Mouse (Mus musculus): Measurements from ENCODE around the gene Exosc5.

Exosc5 gene

GRCm38 (mm10) chr7:25677013-25677412 is 18.0 kb downstream of the Exosc5 start:
- DNase-seq (ENCODE audit: extremely low spot score), result no peak

DNA sequence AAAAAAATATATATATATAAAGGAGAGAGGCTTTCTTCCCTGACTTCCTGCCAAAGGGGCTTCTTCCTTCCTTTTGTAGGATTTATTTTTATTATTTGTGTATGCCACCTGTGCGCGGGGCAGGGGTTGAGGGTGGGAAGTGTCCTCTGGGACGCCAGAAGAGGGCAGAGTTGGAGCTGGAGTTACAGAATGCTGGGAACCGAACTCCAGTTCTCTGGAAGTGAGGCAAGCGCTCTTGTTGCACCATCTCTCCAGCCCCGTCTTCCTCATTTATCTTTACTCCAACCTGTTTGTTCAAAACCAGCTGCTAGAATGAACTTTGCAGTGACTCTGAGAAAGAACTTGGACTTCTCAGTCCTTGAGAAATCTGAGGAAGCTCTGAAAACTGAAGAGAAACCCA is 21.0 kb downstream of the Exosc5 start:
- DNase-seq (ENCODE audit: extremely low spot score), result no peak

- DNase-seq (ENCODE audit: extremely low spot score), result peak; percentile 97
Observed at GRCm38 (mm10) chr7:25680514-25681258, 21.7 kb downstream of the Exosc5 start, which contains the start of gene B9d2. TSS of gene B9d2 (plus strand) at chr7:25680780.

GRCm38 (mm10) chr7:25681341-25682231 is 22.6 kb downstream of the Exosc5 start:
- DNase-seq (ENCODE audit: extremely low spot score), result no peak

DNA sequence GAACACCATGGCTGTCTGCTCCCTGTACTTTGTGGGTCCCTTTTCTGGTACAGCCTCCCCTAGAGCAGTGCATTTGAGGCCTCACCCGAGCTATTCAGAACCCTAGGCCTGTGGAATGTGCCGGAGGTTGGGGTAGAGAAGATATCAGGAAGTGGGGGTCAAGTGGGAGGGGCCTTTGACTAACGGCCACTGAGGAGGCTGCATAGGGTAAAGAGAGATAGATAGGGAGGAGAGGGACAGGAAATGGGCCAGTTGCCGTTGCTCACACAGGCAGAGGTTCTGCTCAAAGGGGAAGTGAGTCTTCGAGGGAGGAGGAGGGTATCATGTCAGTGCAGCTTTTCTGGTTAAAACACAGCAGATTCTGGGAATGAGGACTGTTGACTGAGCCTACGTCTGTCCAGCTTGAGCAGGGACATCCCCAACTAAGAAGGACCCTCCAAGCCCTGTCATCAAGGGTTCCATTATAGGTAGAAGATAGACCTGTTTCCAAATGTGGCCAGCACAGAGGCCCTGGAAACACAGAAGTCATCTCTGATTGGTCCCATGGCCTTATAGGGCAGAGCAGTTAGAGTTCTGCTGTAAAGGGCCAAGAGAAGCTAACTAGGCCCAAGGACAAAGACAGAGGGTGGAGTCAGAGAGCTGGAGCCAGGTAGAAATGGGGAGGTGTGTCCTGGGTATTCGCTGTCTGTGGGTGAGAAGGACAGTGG is 24.7 kb downstream of the Exosc5 start:
- no peak for DNase-seq (ENCODE audit: extremely low spot score)

DNA sequence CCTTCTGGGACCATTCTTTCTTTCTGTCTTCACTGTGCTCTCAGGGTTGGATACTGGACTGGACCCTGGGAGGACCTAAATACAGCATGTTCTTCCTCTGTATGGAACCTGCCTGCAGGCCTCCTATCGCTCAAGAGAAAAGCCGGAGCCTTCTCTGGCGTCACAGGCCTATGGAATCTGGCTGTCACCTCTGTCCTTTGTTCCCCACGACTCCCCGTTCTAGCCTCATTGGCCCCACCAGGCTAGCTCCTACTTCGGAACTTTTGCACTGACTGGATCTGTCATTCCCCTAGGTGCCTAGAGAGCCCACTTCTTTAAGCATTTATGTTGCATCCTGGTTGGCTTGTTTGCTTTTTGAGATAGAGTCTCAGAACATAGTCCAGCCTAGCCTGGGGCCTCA is 25.7 kb downstream of the Exosc5 start:
- no peak for DNase-seq (ENCODE audit: extremely low spot score)

- no peak for DNase-seq (ENCODE audit: extremely low spot score)
Observed at GRCm38 (mm10) chr7:25685926-25686470, 27.0 kb downstream of the Exosc5 start.

DNA sequence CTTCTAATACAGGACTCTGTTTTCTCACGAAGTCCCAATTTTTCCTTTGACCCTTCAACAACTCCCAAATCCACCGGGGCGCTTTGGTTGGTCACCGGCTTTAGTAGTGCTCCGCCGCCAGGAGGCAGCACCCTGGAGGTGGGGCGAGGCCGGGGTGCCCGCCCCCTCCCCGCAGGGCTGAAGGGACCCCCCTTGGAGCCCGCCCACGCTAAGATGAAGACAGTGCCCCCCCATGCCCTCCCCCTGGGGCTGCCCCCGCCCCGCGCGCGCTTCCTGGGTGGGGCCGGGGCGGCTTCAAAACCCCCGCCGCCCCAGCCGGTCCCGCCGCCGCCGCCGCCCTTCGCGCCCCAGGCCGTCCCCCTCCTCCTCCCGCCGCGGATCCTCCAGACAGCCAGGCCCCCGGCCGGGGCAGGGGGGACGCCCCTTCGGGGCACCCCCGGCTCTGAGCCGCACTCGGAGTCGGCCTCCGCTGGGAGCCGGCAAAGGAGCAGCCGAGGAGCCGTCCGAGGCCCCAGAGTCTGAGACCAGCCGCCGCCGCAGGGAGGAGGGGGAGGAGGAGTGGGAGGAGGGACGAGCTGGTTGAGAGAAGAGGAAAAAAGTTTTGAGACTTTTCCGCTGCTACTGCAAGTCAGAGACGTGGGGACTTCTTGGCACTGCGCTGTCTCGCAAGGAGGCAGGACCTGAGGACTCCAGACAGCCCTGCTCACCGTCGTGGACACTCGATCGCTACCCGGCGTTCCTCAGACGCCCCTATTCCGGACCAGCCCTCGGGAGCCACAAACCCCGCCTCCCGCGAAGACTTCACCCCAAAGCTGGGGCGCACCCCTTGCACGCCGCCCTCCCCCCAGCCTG is 27.9 kb downstream of the Exosc5 start, which contains the start of gene Tgfb1:
Gene Tgfb1, plus strand, starts transcription at position 323 of the 852 bp plus-strand sequence.
- DNase-seq (ENCODE audit: extremely low spot score), result peak; percentile 80

DNA sequence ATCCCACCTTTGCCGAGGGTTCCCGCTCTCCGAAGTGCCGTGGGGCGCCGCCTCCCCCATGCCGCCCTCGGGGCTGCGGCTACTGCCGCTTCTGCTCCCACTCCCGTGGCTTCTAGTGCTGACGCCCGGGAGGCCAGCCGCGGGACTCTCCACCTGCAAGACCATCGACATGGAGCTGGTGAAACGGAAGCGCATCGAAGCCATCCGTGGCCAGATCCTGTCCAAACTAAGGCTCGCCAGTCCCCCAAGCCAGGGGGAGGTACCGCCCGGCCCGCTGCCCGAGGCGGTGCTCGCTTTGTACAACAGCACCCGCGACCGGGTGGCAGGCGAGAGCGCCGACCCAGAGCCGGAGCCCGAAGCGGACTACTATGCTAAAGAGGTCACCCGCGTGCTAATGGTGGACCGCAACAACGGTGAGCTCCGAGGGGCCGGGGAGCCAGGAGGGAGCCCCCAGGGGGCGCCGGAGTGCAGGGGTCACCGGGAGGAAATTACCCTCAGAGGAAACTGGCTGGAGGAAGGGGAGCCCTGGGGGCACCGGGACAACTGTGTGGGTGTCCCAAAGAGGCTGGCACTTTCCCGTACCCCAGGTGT is 28.9 kb downstream of the Exosc5 start:
- peak; percentile 40 for DNase-seq (ENCODE audit: extremely low spot score)

- peak; percentile 60 for DNase-seq (ENCODE audit: extremely low spot score)
Observed at GRCm38 (mm10) chr7:25688810-25689586, 30.0 kb downstream of the Exosc5 start.

GRCm38 (mm10) chr7:25689603-25690021 is 30.6 kb downstream of the Exosc5 start:
- DNase-seq (ENCODE audit: extremely low spot score), result no peak

DNA sequence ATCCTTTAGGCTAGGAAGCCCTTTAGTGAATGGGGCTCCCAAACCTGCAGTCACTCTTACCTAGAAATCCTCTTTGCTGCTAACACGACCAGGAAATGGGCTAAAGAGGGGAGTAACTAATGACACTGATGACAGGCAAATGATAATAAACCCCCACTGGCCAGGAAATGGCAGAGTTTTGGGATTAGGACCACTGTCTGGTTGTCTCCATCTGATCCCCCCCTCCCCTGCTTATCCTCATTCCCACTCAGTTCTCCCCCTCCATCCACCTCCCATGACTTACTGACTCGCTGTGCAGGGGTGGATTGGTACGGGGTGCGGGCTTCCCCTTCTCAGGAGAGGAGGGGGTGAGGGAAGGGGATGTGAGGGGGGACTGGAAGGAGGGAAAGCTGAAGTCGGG is 31.1 kb downstream of the Exosc5 start:
- no peak for DNase-seq (ENCODE audit: extremely low spot score)

GRCm38 (mm10) chr7:25694104-25694503 is 35.1 kb downstream of the Exosc5 start:
- DNase-seq (ENCODE audit: extremely low spot score), result no peak

GRCm38 (mm10) chr7:25699851-25700250 is 40.9 kb downstream of the Exosc5 start:
- no peak for DNase-seq (ENCODE audit: extremely low spot score)

DNA sequence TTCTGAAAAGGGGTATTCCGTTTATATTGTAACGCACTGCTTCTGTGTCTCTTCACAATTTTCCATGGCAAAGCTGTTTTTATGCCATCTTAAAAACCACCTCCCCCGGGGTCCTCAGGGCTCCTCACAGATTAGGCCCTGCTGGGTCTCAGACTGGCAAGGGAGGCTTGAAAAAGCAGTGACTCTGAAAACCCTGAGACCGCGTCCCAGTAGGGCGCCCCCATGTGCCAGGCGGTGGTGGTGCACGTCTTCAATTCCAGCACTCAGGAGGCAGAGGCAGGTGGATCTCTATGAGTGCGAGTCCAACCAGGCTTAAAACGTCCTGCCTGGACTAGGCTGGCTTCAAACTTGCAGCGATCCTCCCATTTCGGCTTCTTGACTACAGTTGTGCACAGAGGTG is 41.8 kb downstream of the Exosc5 start:
- no peak for DNase-seq (ENCODE audit: extremely low spot score)

DNA sequence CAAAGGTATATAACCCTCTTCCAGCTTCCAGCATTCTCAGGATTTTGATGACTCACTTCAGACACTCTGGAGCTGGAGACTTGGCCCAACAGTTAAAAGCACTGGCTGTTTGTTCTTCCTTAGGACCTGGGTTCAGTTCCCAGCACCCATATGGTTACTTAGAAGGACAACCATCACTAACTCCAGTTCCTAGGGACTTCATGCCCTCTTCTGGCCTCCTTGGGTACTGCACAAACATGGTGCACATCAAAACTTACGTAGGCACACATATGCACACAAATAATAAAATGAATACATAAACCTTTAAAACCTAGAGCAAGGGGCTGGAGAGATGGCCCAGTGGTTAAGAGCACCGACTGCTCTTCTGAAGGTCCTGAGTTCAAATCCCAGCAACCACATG is 43.4 kb downstream of the Exosc5 start:
- DNase-seq (ENCODE audit: extremely low spot score), result no peak

DNA sequence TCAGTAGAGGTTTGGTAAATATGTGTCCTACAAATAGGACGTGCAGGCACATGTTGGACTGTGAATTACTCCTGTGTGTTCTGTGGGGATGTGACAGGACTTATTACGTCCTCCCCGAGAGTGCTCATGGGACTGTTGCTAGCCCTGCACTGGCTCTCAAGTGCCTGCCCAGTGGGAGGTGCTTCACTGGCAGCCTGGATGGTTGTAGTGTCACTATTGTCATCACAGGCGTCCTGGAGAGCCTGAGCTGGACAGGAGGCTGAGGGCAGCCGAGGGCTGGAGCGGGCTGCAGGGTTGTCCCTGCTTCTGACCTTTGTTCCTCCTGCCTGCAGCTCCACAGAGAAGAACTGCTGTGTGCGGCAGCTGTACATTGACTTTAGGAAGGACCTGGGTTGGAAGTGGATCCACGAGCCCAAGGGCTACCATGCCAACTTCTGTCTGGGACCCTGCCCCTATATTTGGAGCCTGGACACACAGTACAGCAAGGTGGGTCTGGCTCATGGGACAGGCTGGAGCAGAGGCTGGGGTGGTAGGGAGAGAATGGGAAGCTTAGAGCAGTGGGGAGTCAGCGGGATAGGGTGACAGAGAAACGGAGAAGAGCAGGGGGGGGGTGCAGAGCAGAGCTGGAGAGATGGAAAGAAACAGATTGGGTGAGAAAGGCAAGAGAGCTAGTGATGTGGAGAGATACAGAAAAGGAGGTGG is 45.0 kb downstream of the Exosc5 start:
- no peak for DNase-seq (ENCODE audit: extremely low spot score)

- peak; percentile 61 for DNase-seq (ENCODE audit: extremely low spot score)
Observed at GRCm38 (mm10) chr7:25704716-25705364, 45.9 kb downstream of the Exosc5 start.

Measured in embryo, embryonic 9.5 days (tissue).